ENCODE assay signal across 8 mouse cellular contexts in genomic region chr13:94976219-94977186, GRCm38 (mm10). TPM values are rescaled to one million over a fixed set of nuclear protein-coding genes. Genes with fewer than 3 reads are reported as not detected.
DNase-seq lines count a peak whose midpoint lies in the region; ATAC-seq lines count a peak whose summit lies in the region.

Wdr41 (plus strand) TSS chr13:94976344.

- peak within 1 kb of the TSS; percentile 59 for H3K4me2 ChIP-seq in kidney, embryonic 15.5 days

- no peaks in the 10 kb centered on the region; the same call in 1 of the 2 replicates for H3K27me3 ChIP-seq in heart, embryonic 10.5 days (ENCODE audit: insufficient read depth, poor library complexity, severe bottlenecking)
- H3K27me3 ChIP-seq in kidney, embryonic 15.5 days: no peaks in the 10 kb centered on the region

- peak within 1 kb of the TSS; percentile 74 for H3K9ac ChIP-seq in kidney, embryonic 15.5 days

- peak within 1 kb of the TSS; percentile 87 for H3K4me3 ChIP-seq in heart, embryonic 10.5 days
- H3K4me3 ChIP-seq in kidney, embryonic 15.5 days (replicated peaks): peak within 1 kb of the TSS; percentile 59

- 2% methylated on average over 68 of the region's 68 CpGs for WGBS in heart, embryonic 10.5 days
- 1% methylated on average over 68 of the region's 68 CpGs for WGBS in kidney, embryonic 15.5 days

- peaks cover 26% of the 10 kb centered on the region for H3K4me1 ChIP-seq in heart, embryonic 10.5 days
- peaks cover 24% of the 10 kb centered on the region for H3K4me1 ChIP-seq in kidney, embryonic 15.5 days

- peak within 1 kb of the TSS; percentile 100 for H3K27ac ChIP-seq in heart, embryonic 10.5 days
- peak within 1 kb of the TSS; percentile 95 for H3K27ac ChIP-seq in kidney, embryonic 15.5 days

- peak; percentile 94 for ATAC-seq in erythroblast, adult 5-6 weeks (replicated peaks; ENCODE audit: low FRiP score, poor library complexity, severe bottlenecking)
- peak; percentile 98 for ATAC-seq in kidney, embryonic 15.5 days (replicated peaks; ENCODE audit: low FRiP score)
- peak; percentile 82 for ATAC-seq in monocyte, adult 5-6 weeks (replicated peaks; ENCODE audit: insufficient number of reproducible peaks, low FRiP score, low TSS enrichment, poor library complexity, severe bottlenecking)

- peaks cover 3% of the 10 kb centered on the region; the same call in 1 of the 2 replicates for H3K36me3 ChIP-seq in heart, embryonic 10.5 days
- H3K36me3 ChIP-seq in kidney, embryonic 15.5 days: 0 out of 2 replicates have a peak, but pooled peaks cover 6% of the 10 kb centered on the region

- no peaks in the 10 kb centered on the region for H3K9me3 ChIP-seq in heart, embryonic 10.5 days
- no peaks in the 10 kb centered on the region for H3K9me3 ChIP-seq in kidney, embryonic 15.5 days (replicated peaks)

- DNase-seq in B cell, adult 2 months: peak; percentile 92 to 95
- DNase-seq in brain, adult 2 months (ENCODE audit: low read depth, low spot score): peak; percentile 98
- DNase-seq in heart, embryonic 10.5 days (ENCODE audit: low spot score): peak; percentile 93
- peak; percentile 90 for DNase-seq in liver
- peak; percentile 85 to 95 for DNase-seq in spleen, postnatal 4 days (ENCODE audit: low spot score in 2 of 2)

RNA-seq across cellular contexts. Expression of gene Wdr41, which starts in this region (rescaled TPM):
- 6.9 and 14.0 TPM in 2 replicates for total RNA-seq in erythroblast, adult 5-6 weeks (2015; ENCODE audit: low replicate concordance)
- 2.0 and 3.4 TPM in 2 replicates for total RNA-seq in erythroblast, adult 5-6 weeks (2017; ENCODE audit: low replicate concordance)
- 17.3 and 19.3 TPM in 2 replicates for polyA plus RNA-seq in heart, embryonic 10.5 days (2016; fragmentation: Nextera tagmentation; extraction: Ambion mirVana)
- polyA plus RNA-seq in kidney, embryonic 15.5 days (2015; fragmentation: Nextera tagmentation; extraction: Ambion mirVana): 22.2 and 22.9 TPM in 2 replicates
- 19.1 to 23.9 TPM (median 19.6 TPM) in 3 replicates for total RNA-seq in monocyte, adult 5-6 weeks (2017)

Comparison
In these comparisons a context has a peak if more than half of its experiments do, and no peak if none do; other contexts are left out.
1. Peak in every context shown above with its lines: DNase-seq, ATAC-seq, H3K4me3 ChIP-seq and H3K27ac ChIP-seq.